Mouse (Mus musculus) spleen, adult 2 months (tissue): ENCODE results near the gene Hist2h2be. TPM values are rescaled to one million over a fixed set of nuclear protein-coding genes. Genes with fewer than 3 reads are reported as not detected.

Experiments used
- DNase-seq, 2 experiments: peaks; one replicate each; pipeline versions ENCODE4 v3.0.0 to v3.0.0-alpha.2; 2012 to 2021; ENCODE audit warnings: low spot score in 2 of 2, low read depth in 1 of 2
- H3K27ac ChIP-seq: fragments of 200-500 bp; 2 replicates; pipeline ENCODE4 v1.5.1; 2012; ENCODE audit warnings: low read length, inconsistent platforms; ENCODE audit not compliant: insufficient read depth
- H3K27me3 ChIP-seq: fragments of 200-500 bp; 2 replicates; pipeline ENCODE4 v1.6.1; 2012; ENCODE audit warnings: mild to moderate bottlenecking, moderate library complexity, low read length, inconsistent platforms; ENCODE audit not compliant: control insufficient read depth, insufficient read depth
- H3K36me3 ChIP-seq: fragments of 200-500 bp; 2 replicates; pipeline ENCODE4 v1.6.1; 2012; ENCODE audit warnings: mild to moderate bottlenecking, low read length, inconsistent platforms; ENCODE audit not compliant: control insufficient read depth, insufficient read depth
- H3K4me1 ChIP-seq: fragments of 200-500 bp; 2 replicates; pipeline ENCODE4 v1.6.1; 2011; ENCODE audit warnings: inconsistent platforms; ENCODE audit not compliant: control insufficient read depth, insufficient read depth, insufficient read length
- H3K4me3 ChIP-seq: fragments of 200-500 bp; 2 replicates; pipeline ENCODE4 v1.5.1; 2011; ENCODE audit warnings: mild to moderate bottlenecking, inconsistent platforms; ENCODE audit not compliant: insufficient read depth, insufficient read length; ENCODE audit errors: extremely low read depth
- CTCF ChIP-seq: fragments of 200-500 bp; IDR thresholded peaks from 2 replicates; pipeline ENCODE4 v1.5.1; 2011; ENCODE audit warnings: mild to moderate bottlenecking, inconsistent platforms; ENCODE audit not compliant: insufficient read depth, insufficient read length, insufficient replicate concordance; ENCODE audit errors: extremely low read depth
- POLR2A ChIP-seq: fragments of 200-500 bp; IDR thresholded peaks from 2 replicates; pipeline ENCODE4 v1.6.1; 2011; ENCODE audit warnings: low read depth, low read length, inconsistent platforms
- WGBS: fragments of 180-500 bp; shearing (Covaris S2); methylation state at CpG from one replicate; pipeline ENCODE4 v1.1.7; 2018; 5-methylcytosine and 5-hydroxymethylcytosine counted together
- polyA plus RNA-seq: library from polyadenylated mRNA; depleted of rRNA; stranded (reverse); fragments of >200 nt; gene quantifications from 2 replicates; pipeline ENCODE4 v1.2.3, GENCODE M21; 2012

Gene Hist2h2be
- polyA plus RNA-seq, 1 experiment, result 3.3 TPM

GRCm38 (mm10) chr3:96248141-96249033, 27.5 kb downstream of the Hist2h2be start:
- Histone ChIP-seq H3K36me3 (no peaks in the 10 kb centered on the region), H3K27me3 (no peaks in the 10 kb centered on the region), H3K27ac (no peak overlapping the region), H3K4me1 (peaks cover 7% of the 10 kb centered on the region; the same call in 1 of the 2 replicates), H3K4me3 (no peak overlapping the region; the same call in 1 of the 2 replicates)
- no peak for DNase-seq
- 68% methylated on average over 6 of the region's 6 CpGs for WGBS
- TF ChIP-seq CTCF (no peak), POLR2A (no peak)

DNA sequence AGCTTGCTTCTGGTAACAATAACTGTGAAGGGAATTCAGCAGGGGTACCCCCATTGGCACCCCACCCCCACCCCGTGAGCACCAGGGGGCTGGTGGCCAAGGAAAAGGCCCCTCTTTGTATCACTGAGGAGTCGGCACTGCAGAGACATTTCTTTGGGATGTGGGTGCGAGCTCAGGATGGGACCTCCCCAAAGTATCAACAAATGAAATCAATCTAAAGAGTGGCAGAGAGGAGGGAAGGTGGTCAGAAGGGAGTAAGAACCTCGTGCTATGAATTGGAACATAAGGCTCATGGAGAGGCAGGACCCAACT, 28.1 kb downstream of the Hist2h2be start:
- no peak for DNase-seq
- Histone ChIP-seq H3K27me3 (no peaks in the 10 kb centered on the region), H3K4me3 (no peak overlapping the region), H3K27ac (no peak overlapping the region), H3K4me1 (peaks cover 4% of the 10 kb centered on the region; the same call in 1 of the 2 replicates), H3K36me3 (no peaks in the 10 kb centered on the region)
- 88% methylated on average over 4 of the region's 4 CpGs for WGBS
- TF ChIP-seq POLR2A (no peak), CTCF (no peak)

- Histone ChIP-seq H3K36me3 (no peaks in the 10 kb centered on the region), H3K27ac (peak overlapping the region; percentile 43)
- TF ChIP-seq POLR2A (no peak), CTCF (no peak)
Measured at GRCm38 (mm10) chr3:96250890-96251289, 30.0 kb downstream of the Hist2h2be start.

GRCm38 (mm10) chr3:96251787-96252186, 30.9 kb downstream of the Hist2h2be start:
- H3K4me3 ChIP-seq, result no peak overlapping the region
- no peaks in the 10 kb centered on the region; the same call in 1 of the 2 replicates for H3K4me1 ChIP-seq
- no peak for DNase-seq
- WGBS, result 34% methylated on average over 3 of the region's 3 CpGs
- no peaks in the 10 kb centered on the region for H3K36me3 ChIP-seq
- no peaks in the 10 kb centered on the region for H3K27me3 ChIP-seq
- TF ChIP-seq CTCF, result no peak
- TF ChIP-seq POLR2A, result no peak
- H3K27ac ChIP-seq, result peak overlapping the region; percentile 73; the same call in 1 of the 2 replicates

More at GRCm38 (mm10) chr3:96250890-96251289, 30.0 kb downstream of the Hist2h2be start:
- H3K4me1 ChIP-seq, result no peaks in the 10 kb centered on the region
- no peak for DNase-seq
- 72% methylated on average over 3 of the region's 3 CpGs for WGBS
- no peaks in the 10 kb centered on the region for H3K27me3 ChIP-seq
- no peak overlapping the region for H3K4me3 ChIP-seq

DNA sequence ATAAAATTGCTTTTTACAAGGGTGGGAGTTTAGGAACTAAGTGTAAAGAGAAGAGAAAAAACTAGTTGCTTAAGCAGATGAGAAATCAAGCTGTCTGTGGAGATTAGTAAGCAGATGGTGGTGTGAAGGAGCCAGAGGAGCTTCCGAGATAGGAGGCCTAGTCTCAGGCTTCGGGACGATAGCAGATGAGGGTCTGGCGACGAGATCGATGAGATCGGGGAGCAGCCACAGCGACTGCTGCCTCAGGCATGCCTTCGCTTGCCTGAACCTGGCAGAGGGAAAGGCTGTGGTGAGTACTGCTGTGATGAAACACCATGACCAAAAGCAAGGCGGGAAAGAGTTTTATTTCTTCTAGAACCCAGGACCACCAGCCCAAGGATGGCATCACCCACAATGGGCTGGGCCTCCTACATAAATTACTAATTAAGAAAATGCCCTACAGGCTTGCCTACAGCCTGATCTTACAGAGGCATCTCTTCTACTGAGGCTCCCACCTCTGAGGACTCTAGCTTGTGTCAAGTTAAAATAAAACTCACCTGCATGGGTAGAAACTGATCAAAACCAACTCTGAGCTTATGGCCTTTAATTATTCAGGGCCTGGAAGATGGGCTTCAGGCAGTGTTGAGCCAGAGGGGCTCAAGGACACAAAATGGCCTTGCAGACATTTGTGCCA, 33.9 kb downstream of the Hist2h2be start:
- Histone ChIP-seq H3K4me1 (no peaks in the 10 kb centered on the region; the same call in 1 of the 2 replicates), H3K27me3 (no peaks in the 10 kb centered on the region), H3K36me3 (no peaks in the 10 kb centered on the region), H3K4me3 (no peak overlapping the region), H3K27ac (no peak overlapping the region)
- no peak for DNase-seq
- WGBS, result 85% methylated on average over 10 of the region's 10 CpGs
- TF ChIP-seq CTCF (no peak), POLR2A (no peak)

GRCm38 (mm10) chr3:96255926-96256593, 35.1 kb downstream of the Hist2h2be start:
- no peaks in the 10 kb centered on the region for H3K36me3 ChIP-seq
- no peaks in the 10 kb centered on the region for H3K27me3 ChIP-seq
- H3K4me3 ChIP-seq, result no peak overlapping the region
- no peaks in the 10 kb centered on the region; the same call in 1 of the 2 replicates for H3K4me1 ChIP-seq
- H3K27ac ChIP-seq, result no peak overlapping the region
- WGBS, result 62% methylated on average over 5 of the region's 5 CpGs
- no peak for TF ChIP-seq POLR2A
- TF ChIP-seq CTCF, result no peak
- DNase-seq, result no peak
